Mouse (Mus musculus) right cerebral cortex, postnatal 14 days (tissue): Measurements from ENCODE around the gene Wdr25.
"Not testable (repeated sequence)": the region's sequence is repeated elsewhere in the genome, so short reads cannot be mapped to it uniquely, and the experiment has no call there.

ENCODE experiments used
- DNase-seq: peaks from one replicate; pipeline ENCODE4 v3.0.0; 2022

Wdr25 gene

GRCm38 (mm10) chr12:108892989-108893714 lies at the start of gene Wdr25:
TSS of gene Wdr25 (plus strand) at chr12:108893631.
- no peak for DNase-seq

- not testable (repeated sequence) for DNase-seq
Measured at GRCm38 (mm10) chr12:108848033-108848432, 45.4 kb upstream of the Wdr25 start.

GRCm38 (mm10) chr12:108849488-108850022 lies 43.9 kb upstream of the Wdr25 start:
- DNase-seq: no peak

- no peak for DNase-seq
Measured at GRCm38 (mm10) chr12:108850129-108850528, 43.3 kb upstream of the Wdr25 start.

- no peak for DNase-seq
Measured at GRCm38 (mm10) chr12:108850886-108851285, 42.5 kb upstream of the Wdr25 start.

GRCm38 (mm10) chr12:108852822-108853221 lies 40.6 kb upstream of the Wdr25 start:
- no peak for DNase-seq

- DNase-seq: no peak
Measured at GRCm38 (mm10) chr12:108855081-108855480, 38.4 kb upstream of the Wdr25 start.

- DNase-seq: no peak
Measured at GRCm38 (mm10) chr12:108856186-108856585, 37.2 kb upstream of the Wdr25 start.

- DNase-seq: no peak
Measured at GRCm38 (mm10) chr12:108857109-108857508, 36.3 kb upstream of the Wdr25 start.

- no peak for DNase-seq
Measured at GRCm38 (mm10) chr12:108857589-108858184, 35.7 kb upstream of the Wdr25 start.

- DNase-seq: no peak
Measured at GRCm38 (mm10) chr12:108858486-108858885, 34.9 kb upstream of the Wdr25 start.

GRCm38 (mm10) chr12:108865007-108865494 lies 28.4 kb upstream of the Wdr25 start:
- no peak for DNase-seq

- no peak for DNase-seq
Measured at GRCm38 (mm10) chr12:108869575-108869974, 23.9 kb upstream of the Wdr25 start.

- no peak for DNase-seq
Measured at GRCm38 (mm10) chr12:108873122-108873521, 20.3 kb upstream of the Wdr25 start.

- no peak for DNase-seq
Measured at GRCm38 (mm10) chr12:108879138-108879537, 14.3 kb upstream of the Wdr25 start.

- DNase-seq: no peak
Measured at GRCm38 (mm10) chr12:108880606-108881005, 12.8 kb upstream of the Wdr25 start.

- DNase-seq: no peak
Measured at GRCm38 (mm10) chr12:108881192-108881591, 12.2 kb upstream of the Wdr25 start.

GRCm38 (mm10) chr12:108882776-108883175 lies 10.7 kb upstream of the Wdr25 start:
- no peak for DNase-seq

GRCm38 (mm10) chr12:108885906-108886305 lies 7.5 kb upstream of the Wdr25 start:
- DNase-seq: no peak

- no peak for DNase-seq
Measured at GRCm38 (mm10) chr12:108887077-108887476, 6.4 kb upstream of the Wdr25 start.

GRCm38 (mm10) chr12:108888632-108889031 lies 4.8 kb upstream of the Wdr25 start:
- no peak for DNase-seq

- DNase-seq: peak; percentile 94
Measured at GRCm38 (mm10) chr12:108893715-108894431, 442 bp downstream of the Wdr25 start, which contains the start of gene Wars. TSS of gene Wars (minus strand) at chr12:108894174.

- no peak for DNase-seq
Measured at GRCm38 (mm10) chr12:108894432-108894816, 993 bp downstream of the Wdr25 start.
